Mouse (Mus musculus) hindlimb bud, embryonic 11.5 days (tissue): ENCODE measurements around the gene Dnah17.

Experiments used
- DNase-seq: peaks from one replicate; pipeline ENCODE4 v3.0.0-alpha.2; 2012; ENCODE audit warnings: low read depth, low spot score; ENCODE audit errors: extremely low spot score

Dnah17 gene

DNA sequence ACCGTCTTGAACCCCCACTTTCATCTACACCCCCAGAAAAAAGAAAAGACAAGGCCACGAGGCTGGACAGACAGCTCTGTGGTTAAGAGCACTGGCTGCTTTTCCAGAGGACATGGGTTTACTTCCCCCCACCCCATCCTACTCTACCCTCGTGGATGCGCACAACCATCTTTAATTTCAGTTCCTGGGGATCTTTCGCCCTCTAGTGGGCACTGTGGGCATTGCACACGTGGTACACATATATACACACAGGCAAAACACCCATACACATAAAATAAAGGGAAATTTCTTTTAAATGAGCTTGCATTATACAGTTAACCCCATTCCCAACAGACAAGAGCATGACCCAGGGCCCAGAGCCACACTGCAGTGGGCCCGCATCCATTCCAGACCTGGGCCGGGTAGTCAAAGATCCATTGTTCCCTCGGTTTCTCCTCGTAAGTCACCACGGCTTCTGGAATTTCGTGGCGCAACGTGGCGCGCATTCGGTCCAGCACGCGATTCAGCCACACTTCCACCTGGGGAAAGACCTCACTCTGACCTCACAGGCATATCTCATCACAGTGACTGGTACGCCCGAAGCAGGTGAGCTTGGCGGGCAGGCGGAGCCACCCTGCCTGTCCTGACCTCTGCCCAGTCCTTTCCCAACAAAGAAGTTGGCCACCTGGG lies 39.3 kb downstream of the Dnah17 start:
- DNase-seq: no peak

- no peak for DNase-seq
Observed at GRCm38 (mm10) chr11:118088896-118089295, 41.5 kb downstream of the Dnah17 start.

- no peak for DNase-seq
Observed at GRCm38 (mm10) chr11:118085961-118086360, 44.5 kb downstream of the Dnah17 start.

- no peak for DNase-seq
Observed at GRCm38 (mm10) chr11:118085176-118085575, 45.3 kb downstream of the Dnah17 start.

GRCm38 (mm10) chr11:118084266-118084665 lies 46.2 kb downstream of the Dnah17 start:
- DNase-seq: no peak

DNA sequence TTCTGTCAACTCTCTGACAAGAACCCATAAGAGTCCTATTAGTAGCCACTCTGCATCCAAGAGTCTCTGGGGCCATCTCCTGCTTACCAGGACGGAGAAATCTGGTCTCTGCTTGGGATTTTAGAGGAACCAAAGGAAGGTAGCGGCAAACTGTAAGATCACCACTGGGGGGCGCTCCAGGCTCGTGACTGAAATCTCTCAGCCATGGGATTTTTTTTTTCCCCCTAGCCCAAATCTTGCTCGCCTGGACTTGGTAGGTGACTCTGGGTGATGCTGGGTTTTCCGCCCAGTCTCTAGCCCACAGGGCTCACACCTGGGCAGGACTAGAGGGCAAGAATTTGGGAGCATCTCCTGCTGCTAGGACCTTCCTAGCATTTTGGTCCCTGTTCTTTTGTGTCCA lies 46.6 kb downstream of the Dnah17 start:
- DNase-seq: no peak

DNA sequence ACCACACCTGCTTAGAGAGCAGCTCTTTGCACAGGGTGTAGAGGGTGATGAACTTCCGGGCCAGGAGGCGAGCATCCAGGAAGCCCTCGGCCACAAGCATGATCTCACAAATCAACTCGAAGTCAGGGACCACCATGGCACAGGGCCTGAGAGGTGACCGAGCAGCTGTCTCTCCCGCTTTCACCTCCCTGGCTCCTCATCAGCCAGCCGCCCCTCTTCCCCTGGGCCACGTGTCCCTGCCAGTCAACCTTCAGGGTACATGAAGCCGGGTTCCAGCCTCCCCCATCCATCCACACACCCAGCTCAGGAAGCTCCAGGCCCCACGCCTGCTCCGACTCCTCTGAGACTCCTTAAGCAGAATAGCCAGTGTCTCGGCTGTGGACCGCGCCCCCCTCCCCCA lies 48.1 kb downstream of the Dnah17 start:
- DNase-seq: no peak

DNA sequence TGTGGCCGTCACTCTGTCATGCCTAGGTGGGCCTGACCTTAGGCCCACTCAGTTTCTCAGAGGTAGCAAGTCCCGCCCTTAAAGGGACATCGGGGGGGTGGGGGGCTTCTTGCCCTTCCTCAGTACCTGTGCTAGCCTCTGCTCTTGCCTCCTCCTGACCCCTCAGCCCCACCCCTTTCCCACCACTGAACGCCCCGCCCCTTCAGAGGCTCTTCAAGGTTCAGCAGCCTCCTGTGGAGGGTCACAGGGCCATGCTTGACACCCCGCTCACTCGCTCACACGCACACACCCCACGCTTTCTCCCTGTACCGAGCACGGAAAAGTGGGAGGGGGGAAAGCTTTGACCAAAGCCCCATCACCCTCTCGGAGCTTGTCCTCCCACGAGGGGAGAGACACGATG lies 50.7 kb downstream of the Dnah17 start:
- no peak for DNase-seq

- no peak for DNase-seq
Observed at GRCm38 (mm10) chr11:118076929-118077328, 53.5 kb downstream of the Dnah17 start.

GRCm38 (mm10) chr11:118075035-118075522 lies 55.4 kb downstream of the Dnah17 start:
- no peak for DNase-seq

DNA sequence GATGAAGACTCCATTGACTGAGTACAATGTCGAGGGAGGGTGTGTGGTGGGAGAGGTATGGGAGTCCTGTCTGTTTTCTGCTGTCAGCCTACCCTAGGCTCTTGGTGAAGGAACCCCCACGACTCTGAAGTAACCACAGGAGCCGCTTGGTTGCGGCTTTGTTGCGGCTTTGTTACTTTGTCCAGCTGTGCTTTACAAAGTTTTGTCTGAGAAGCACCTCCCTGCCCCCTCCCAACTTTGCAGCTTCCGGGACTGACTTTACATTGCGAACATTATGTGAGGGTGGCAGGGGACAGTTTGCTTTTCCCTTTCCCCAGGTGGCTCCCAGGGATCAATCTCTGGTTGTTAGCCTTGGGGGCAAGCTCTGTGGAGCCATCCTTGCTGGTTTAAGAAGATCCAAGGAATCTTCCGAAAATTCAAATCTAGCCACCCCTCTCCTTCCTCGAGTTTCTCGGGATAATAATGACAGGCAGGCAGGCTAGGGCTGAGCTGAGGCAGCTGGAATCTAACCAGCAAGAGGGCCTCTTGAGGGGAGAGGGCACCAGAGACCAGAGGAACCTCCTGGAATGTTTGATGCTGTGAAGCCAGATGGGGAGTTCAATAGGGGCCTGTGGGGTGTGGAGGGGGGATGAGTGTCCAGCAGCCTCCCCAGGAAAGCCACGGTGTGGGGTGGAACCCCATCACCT lies 59.1 kb downstream of the Dnah17 start:
- DNase-seq: no peak

GRCm38 (mm10) chr11:118068812-118069332 lies 61.6 kb downstream of the Dnah17 start:
- no peak for DNase-seq

GRCm38 (mm10) chr11:118067588-118067987 lies 62.8 kb downstream of the Dnah17 start:
- no peak for DNase-seq

- DNase-seq: no peak
Observed at GRCm38 (mm10) chr11:118060038-118060437, 70.4 kb downstream of the Dnah17 start.

DNA sequence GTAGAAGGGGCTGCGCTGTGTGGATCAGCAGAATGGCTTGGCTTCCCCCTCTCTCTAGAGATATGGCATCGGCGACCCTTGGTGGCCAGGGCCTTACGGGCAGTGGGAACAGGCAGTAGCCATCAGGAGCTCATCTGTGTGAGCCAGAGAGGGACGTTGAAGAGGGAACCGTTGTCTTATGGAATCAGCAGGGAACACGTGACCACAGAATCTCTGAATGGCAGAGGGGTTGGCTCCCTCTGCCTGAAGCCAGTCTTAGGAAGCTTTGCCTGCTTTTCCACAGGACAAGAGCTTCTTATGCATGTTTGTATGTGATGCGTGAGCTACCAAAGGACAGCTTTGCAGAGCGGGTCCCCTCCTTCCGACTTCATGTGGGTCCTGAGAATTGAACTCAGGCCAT lies 71.6 kb downstream of the Dnah17 start:
- no peak for DNase-seq

DNA sequence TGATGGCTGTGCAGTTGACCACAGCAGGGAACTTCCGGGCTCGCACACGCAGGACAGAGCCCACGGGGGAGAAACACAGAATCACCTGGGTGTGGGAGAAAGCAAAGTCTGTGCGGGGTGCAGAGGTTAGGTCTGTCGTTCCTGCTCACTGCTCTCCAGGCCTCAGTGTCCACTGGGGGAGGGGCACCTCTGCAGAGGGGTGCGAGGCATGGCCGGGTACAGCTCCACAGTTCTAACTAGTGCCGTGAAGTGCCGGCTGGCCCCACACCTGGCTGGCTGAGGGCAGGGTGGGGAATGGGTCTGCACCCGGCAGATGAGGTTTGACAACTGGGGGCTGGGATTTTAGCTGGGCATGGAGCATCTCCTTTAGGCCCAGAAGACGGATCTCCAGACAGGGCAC lies 72.1 kb downstream of the Dnah17 start:
- no peak for DNase-seq

GRCm38 (mm10) chr11:118050174-118050573 lies 80.3 kb downstream of the Dnah17 start:
- no peak for DNase-seq

- DNase-seq: no peak
Observed at GRCm38 (mm10) chr11:118049641-118050040, 80.8 kb downstream of the Dnah17 start.

GRCm38 (mm10) chr11:118043293-118043907 lies 87.0 kb downstream of the Dnah17 start:
- no peak for DNase-seq

DNA sequence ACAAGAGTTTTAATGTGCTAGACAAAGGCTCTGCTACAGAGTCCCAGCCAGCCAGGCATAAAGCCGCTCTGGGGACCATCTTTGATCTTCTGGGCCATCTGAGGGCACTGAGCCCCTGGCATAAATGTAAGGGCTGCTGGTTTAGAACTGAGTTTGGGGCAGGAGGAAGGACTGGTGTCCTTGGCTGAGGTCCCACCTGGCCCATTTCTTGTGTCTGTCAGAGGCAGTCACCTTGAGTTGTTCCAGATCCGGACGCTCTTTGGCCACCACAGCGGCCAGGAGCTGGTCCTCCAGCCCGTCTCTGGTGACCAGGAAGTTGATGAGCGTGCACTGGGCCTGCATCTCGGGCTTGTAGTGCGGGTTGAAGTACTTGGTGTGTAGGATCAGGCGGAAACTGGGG lies 87.6 kb downstream of the Dnah17 start:
- no peak for DNase-seq

DNA sequence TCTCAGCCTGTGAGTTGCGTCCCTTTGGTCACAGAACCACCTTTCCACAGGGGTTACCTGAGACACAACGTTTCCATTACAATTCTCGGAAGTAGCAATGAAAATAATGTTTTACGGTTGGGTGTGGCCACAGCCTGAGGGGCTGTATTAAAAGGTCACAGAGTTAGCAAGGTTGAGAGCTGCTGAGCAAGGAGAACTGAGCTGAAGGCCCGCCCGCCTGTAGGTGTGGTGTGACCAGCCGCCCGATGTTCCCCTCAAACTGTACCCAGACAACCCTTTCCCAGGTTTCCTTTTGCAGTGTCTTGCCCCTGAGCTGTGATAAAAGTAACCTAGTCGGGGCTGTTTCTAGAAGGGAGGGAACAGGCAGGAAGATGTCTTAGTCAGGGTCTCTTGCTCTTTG lies 95.4 kb downstream of the Dnah17 start:
- no peak for DNase-seq

- no peak for DNase-seq
Observed at GRCm38 (mm10) chr11:118034395-118034794, 96.0 kb downstream of the Dnah17 start.
